In the genomic region with DNA sequence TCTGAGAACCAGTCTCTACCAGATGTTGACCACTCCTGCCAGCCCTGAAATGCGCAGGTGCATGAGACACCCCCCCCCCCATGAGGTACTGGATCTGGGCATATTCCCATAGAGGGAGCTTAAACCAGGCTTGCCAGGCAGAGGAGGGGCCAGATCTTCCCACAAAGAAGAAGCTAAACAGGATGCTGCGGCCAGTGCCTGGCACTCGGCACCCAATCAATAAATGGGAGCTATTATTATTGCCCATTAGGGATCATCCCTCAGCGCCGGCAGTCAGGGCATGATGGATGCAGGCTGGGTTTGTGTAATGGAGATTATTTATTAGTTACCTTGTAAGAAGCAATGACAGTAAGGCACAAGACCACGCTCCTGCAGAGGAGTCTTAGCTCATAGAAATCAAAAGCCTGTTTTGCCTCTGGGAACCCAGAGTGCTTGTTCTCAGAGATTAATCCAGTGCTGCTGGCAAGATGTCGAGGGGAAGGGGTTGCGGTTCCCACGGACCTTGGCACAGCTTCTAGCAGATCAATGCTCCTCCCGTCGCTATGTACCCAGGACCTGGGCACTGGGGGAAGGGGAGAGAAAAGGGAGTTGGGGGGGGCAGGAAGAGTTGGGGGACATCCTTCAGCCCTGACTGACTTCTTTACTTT, we compare ENCODE assay signal across 19 mouse cellular contexts.
DNase-seq lines count a peak whose midpoint lies in the region; ATAC-seq lines count a peak whose summit lies in the region.
"Had no signal": no experiment of that assay in that cellular context is flagged by ENCODE, and none has a peak within 500 bp of the region (broad histone marks: within the 10 kb centered on the region; RNA-seq: fewer than 3 reads in every experiment).

No protein-coding gene starts in this region.

- no peak overlapping the region for H3K9ac ChIP-seq in hindbrain, embryonic 12.5 days
- no peak overlapping the region for H3K9ac ChIP-seq in forebrain, embryonic 16.5 days (replicated peaks; ENCODE audit: low read depth, low read length)
- H3K9ac ChIP-seq in hindbrain, embryonic 15.5 days: no peak overlapping the region; the same call in 1 of the 2 replicates
- H3K9ac ChIP-seq in neural tube, embryonic 13.5 days: 0 out of 2 replicates have a peak overlapping the region, but pooled peaks have one; percentile 17
- H3K9ac ChIP-seq: limb, embryonic 12.5 days; liver, embryonic 13.5 days; lung, embryonic 15.5 days; midbrain, embryonic 12.5 days; neural tube, embryonic 12.5 days had no signal

- H3K4me3 ChIP-seq in hindbrain, embryonic 12.5 days: no peak overlapping the region
- no peak overlapping the region for H3K4me3 ChIP-seq in hindbrain, embryonic 10.5 days
- no peak overlapping the region for H3K4me3 ChIP-seq in forebrain, embryonic 16.5 days (replicated peaks; ENCODE audit: low read length)
- H3K4me3 ChIP-seq in hindbrain, embryonic 15.5 days: no peak overlapping the region
- no peak overlapping the region for H3K4me3 ChIP-seq in neural tube, embryonic 13.5 days
- H3K4me3 ChIP-seq: heart, adult 2 months; limb, embryonic 12.5 days; liver, embryonic 13.5 days; lung, embryonic 15.5 days; midbrain, embryonic 12.5 days; neural tube, embryonic 12.5 days had no signal

- H3K4me1 ChIP-seq in hindbrain, embryonic 12.5 days: peaks cover 10% of the 10 kb centered on the region; the same call in 1 of the 2 replicates
- peaks cover 22% of the 10 kb centered on the region for H3K4me1 ChIP-seq in hindbrain, embryonic 10.5 days (replicated peaks)
- peaks cover 22% of the 10 kb centered on the region for H3K4me1 ChIP-seq in forebrain, embryonic 16.5 days (replicated peaks; ENCODE audit: control insufficient read depth, insufficient read depth, low read length)
- H3K4me1 ChIP-seq in hindbrain, embryonic 15.5 days (replicated peaks): peaks cover 40% of the 10 kb centered on the region
- peaks cover 36% of the 10 kb centered on the region for H3K4me1 ChIP-seq in neural tube, embryonic 13.5 days (replicated peaks)
- H3K4me1 ChIP-seq: limb, embryonic 12.5 days; liver, embryonic 13.5 days; lung, embryonic 15.5 days; midbrain, embryonic 12.5 days had no signal

- no peak overlapping the region for H3K4me2 ChIP-seq in hindbrain, embryonic 12.5 days (replicated peaks)
- no peak overlapping the region; the same call in 1 of the 2 replicates for H3K4me2 ChIP-seq in forebrain, embryonic 16.5 days (ENCODE audit: low read length)
- peak overlapping the region; percentile 28 for H3K4me2 ChIP-seq in hindbrain, embryonic 15.5 days
- 0 out of 2 replicates have a peak overlapping the region, but pooled peaks have one; percentile 7 for H3K4me2 ChIP-seq in neural tube, embryonic 13.5 days
- H3K4me2 ChIP-seq: limb, embryonic 12.5 days; liver, embryonic 13.5 days; lung, embryonic 15.5 days; midbrain, embryonic 12.5 days; neural tube, embryonic 12.5 days had no signal

- intact Hi-C loops in heart, postnatal 25 days (cut with DNase I): no loop called here

- H3K27me3 ChIP-seq in hindbrain, embryonic 12.5 days: no peaks in the 10 kb centered on the region
- H3K27me3 ChIP-seq in hindbrain, embryonic 10.5 days (ENCODE audit: insufficient read depth, poor library complexity, severe bottlenecking): no peaks in the 10 kb centered on the region
- no peaks in the 10 kb centered on the region for H3K27me3 ChIP-seq in forebrain, embryonic 16.5 days (replicated peaks; ENCODE audit: control insufficient read depth, insufficient read depth, low read length)
- no peaks in the 10 kb centered on the region for H3K27me3 ChIP-seq in hindbrain, embryonic 15.5 days
- no peaks in the 10 kb centered on the region for H3K27me3 ChIP-seq in neural tube, embryonic 13.5 days
- H3K27me3 ChIP-seq: liver, embryonic 13.5 days; lung, embryonic 15.5 days; midbrain, embryonic 12.5 days; neural tube, embryonic 12.5 days had no signal

- peak overlapping the region; percentile 44; the same call in 1 of the 2 replicates for H3K27ac ChIP-seq in hindbrain, embryonic 12.5 days
- H3K27ac ChIP-seq in hindbrain, embryonic 10.5 days: no peak overlapping the region
- peak overlapping the region; percentile 59 for H3K27ac ChIP-seq in forebrain, embryonic 16.5 days (ENCODE audit: low read length)
- H3K27ac ChIP-seq in hindbrain, embryonic 15.5 days (replicated peaks): peak overlapping the region; percentile 65
- H3K27ac ChIP-seq in neural tube, embryonic 13.5 days (replicated peaks): peak overlapping the region; percentile 75
- H3K27ac ChIP-seq: heart, adult 2 months; limb, embryonic 12.5 days; liver, embryonic 13.5 days; lung, embryonic 15.5 days; midbrain, embryonic 12.5 days; neural tube, embryonic 12.5 days had no signal

- H3K36me3 ChIP-seq in hindbrain, embryonic 12.5 days: no peaks in the 10 kb centered on the region
- H3K36me3 ChIP-seq in hindbrain, embryonic 10.5 days: no peaks in the 10 kb centered on the region
- no peaks in the 10 kb centered on the region for H3K36me3 ChIP-seq in forebrain, embryonic 16.5 days (ENCODE audit: control insufficient read depth, insufficient read depth)
- no peaks in the 10 kb centered on the region for H3K36me3 ChIP-seq in hindbrain, embryonic 15.5 days
- H3K36me3 ChIP-seq in neural tube, embryonic 13.5 days: no peaks in the 10 kb centered on the region
- H3K36me3 ChIP-seq: limb, embryonic 12.5 days; liver, embryonic 13.5 days; lung, embryonic 15.5 days; midbrain, embryonic 12.5 days; neural tube, embryonic 12.5 days had no signal

- WGBS in hindbrain, embryonic 12.5 days: 77% methylated on average over 11 of the region's 11 CpGs
- 85% methylated on average over 11 of the region's 11 CpGs for WGBS in hindbrain, embryonic 10.5 days
- WGBS in forebrain, embryonic 16.5 days: 52% methylated on average over 11 of the region's 11 CpGs
- 33% methylated on average over 11 of the region's 11 CpGs for WGBS in hindbrain, embryonic 15.5 days
- WGBS in neural tube, embryonic 13.5 days: 52% methylated on average over 11 of the region's 11 CpGs

- peaks cover 4% of the 10 kb centered on the region for H3K9me3 ChIP-seq in hindbrain, embryonic 12.5 days (replicated peaks)
- H3K9me3 ChIP-seq in hindbrain, embryonic 10.5 days: peaks cover 8% of the 10 kb centered on the region
- H3K9me3 ChIP-seq in forebrain, embryonic 16.5 days (ENCODE audit: control insufficient read depth, low read length): no peaks in the 10 kb centered on the region; the same call in 1 of the 2 replicates
- no peaks in the 10 kb centered on the region for H3K9me3 ChIP-seq in hindbrain, embryonic 15.5 days
- 0 out of 2 replicates have a peak, but pooled peaks cover 3% of the 10 kb centered on the region for H3K9me3 ChIP-seq in neural tube, embryonic 13.5 days
- H3K9me3 ChIP-seq: lung, embryonic 15.5 days; midbrain, embryonic 12.5 days; neural tube, embryonic 12.5 days had no signal

- no peak for DNase-seq in hindbrain, embryonic 10.5 days (ENCODE audit: low spot score)
- DNase-seq in heart, postnatal 25 days (ENCODE audit: low spot score): no peak
- DNase-seq in urinary bladder, postnatal 36 days (ENCODE audit: low spot score in 2 of 2): no peak
- DNase-seq: cerebellum, adult 8-10 months; gastrocnemius, postnatal 25 days; heart, adult 2 months; kidney, adult 11 months; liver, embryonic 13.5 days; lung, postnatal 4 days; right cerebral cortex, postnatal 25 days; thymus, postnatal 36 days had no signal

- ATAC-seq in hindbrain, embryonic 12.5 days (ENCODE audit: low FRiP score): no peak
- peak; percentile 31; the same call in 1 of the 2 replicates for ATAC-seq in forebrain, embryonic 16.5 days
- ATAC-seq in hindbrain, embryonic 15.5 days (ENCODE audit: low FRiP score, low read depth): peak; percentile 74
- ATAC-seq in neural tube, embryonic 13.5 days (ENCODE audit: low read depth): peak; percentile 67

Comparison
In these comparisons a context has a peak if more than half of its experiments do, and no peak if none do; other contexts are left out.
1. H3K4me2 ChIP-seq: peak in hindbrain, embryonic 15.5 days (single experiment) and neural tube, embryonic 13.5 days (single experiment); none in hindbrain, embryonic 12.5 days (single experiment) and forebrain, embryonic 16.5 days (single experiment).